10 mouse cellular contexts compared by ENCODE assay signal in genomic region chr11:90356495-90357304, GRCm38 (mm10). TPM values are rescaled to one million over a fixed set of nuclear protein-coding genes. Genes with fewer than 3 reads are reported as not detected.
DNase-seq lines count a peak whose midpoint lies in the region; ATAC-seq lines count a peak whose summit lies in the region.
"Had no signal": no experiment of that assay in that cellular context is flagged by ENCODE, and none has a peak within 500 bp of the region (broad histone marks: within the 10 kb centered on the region; RNA-seq: fewer than 3 reads in every experiment).

No protein-coding gene starts in this region.

- no peaks in the 10 kb centered on the region for H3K36me3 ChIP-seq in hindbrain, embryonic 10.5 days
- no peaks in the 10 kb centered on the region for H3K36me3 ChIP-seq in hindbrain, embryonic 11.5 days (ENCODE audit: control insufficient read depth, insufficient read depth, low read length)
- no peaks in the 10 kb centered on the region for H3K36me3 ChIP-seq in embryonic facial prominence, embryonic 15.5 days
- no peaks in the 10 kb centered on the region for H3K36me3 ChIP-seq in kidney, embryonic 14.5 days (ENCODE audit: control insufficient read depth, insufficient read depth, low read length)
- H3K36me3 ChIP-seq in liver, embryonic 16.5 days (ENCODE audit: control insufficient read depth, insufficient read depth), result no peaks in the 10 kb centered on the region

- H3K4me1 ChIP-seq in hindbrain, embryonic 10.5 days (replicated peaks), result peaks cover 29% of the 10 kb centered on the region
- H3K4me1 ChIP-seq in hindbrain, embryonic 11.5 days (replicated peaks; ENCODE audit: control insufficient read depth, insufficient read depth, low read length), result peaks cover 4% of the 10 kb centered on the region; the same call in 1 of the 2 replicates
- H3K4me1 ChIP-seq in embryonic facial prominence, embryonic 15.5 days, result peaks cover 49% of the 10 kb centered on the region
- peaks cover 25% of the 10 kb centered on the region for H3K4me1 ChIP-seq in kidney, embryonic 14.5 days (ENCODE audit: control insufficient read depth, insufficient read depth, low read length)
- H3K4me1 ChIP-seq in liver, embryonic 16.5 days (ENCODE audit: control insufficient read depth, low read depth, low read length), result peaks cover 17% of the 10 kb centered on the region

- no peaks in the 10 kb centered on the region for H3K9me3 ChIP-seq in hindbrain, embryonic 10.5 days
- H3K9me3 ChIP-seq in hindbrain, embryonic 11.5 days (ENCODE audit: control insufficient read depth, low read length), result no peaks in the 10 kb centered on the region
- H3K9me3 ChIP-seq in embryonic facial prominence, embryonic 15.5 days (replicated peaks), result no peaks in the 10 kb centered on the region
- H3K9me3 ChIP-seq in kidney, embryonic 14.5 days (ENCODE audit: control insufficient read depth, low read length), result no peaks in the 10 kb centered on the region
- no peaks in the 10 kb centered on the region for H3K9me3 ChIP-seq in liver, embryonic 16.5 days (replicated peaks; ENCODE audit: control insufficient read depth, low read length)

- no peak overlapping the region for H3K9ac ChIP-seq in hindbrain, embryonic 11.5 days (ENCODE audit: low read depth, low read length)
- no peak overlapping the region for H3K9ac ChIP-seq in embryonic facial prominence, embryonic 15.5 days
- no peak overlapping the region for H3K9ac ChIP-seq in kidney, embryonic 14.5 days (ENCODE audit: low read depth, low read length)
- H3K9ac ChIP-seq in liver, embryonic 16.5 days (ENCODE audit: low read depth, low read length), result no peak overlapping the region; the same call in 1 of the 2 replicates

- no peak for DNase-seq in hindbrain, embryonic 10.5 days (ENCODE audit: low spot score)
- DNase-seq in hindbrain, embryonic 11.5 days (ENCODE audit: low spot score), result no peak
- DNase-seq in thymus, postnatal 25 days, result no peak
- no peak for DNase-seq in cerebellum, postnatal 10 days
- DNase-seq: cerebellum, adult 8-10 months; midbrain, embryonic 14.5 days had no signal

- no peak for ATAC-seq in hindbrain, embryonic 11.5 days (ENCODE audit: low FRiP score)
- no peak for ATAC-seq in embryonic facial prominence, embryonic 15.5 days (ENCODE audit: insufficient number of reproducible peaks, low FRiP score, low TSS enrichment, low read depth)
- peak; percentile 62; the same call in 1 of the 2 replicates for ATAC-seq in kidney, embryonic 14.5 days (ENCODE audit: low FRiP score, low TSS enrichment)
- ATAC-seq in liver, embryonic 16.5 days (ENCODE audit: low read depth), result peak; percentile 61
- ATAC-seq in monocyte, adult 5-6 weeks (replicated peaks; ENCODE audit: insufficient number of reproducible peaks, low FRiP score, low TSS enrichment, poor library complexity, severe bottlenecking), result no peak

- H3K27me3 ChIP-seq in hindbrain, embryonic 10.5 days (ENCODE audit: insufficient read depth, poor library complexity, severe bottlenecking), result no peaks in the 10 kb centered on the region
- H3K27me3 ChIP-seq in hindbrain, embryonic 11.5 days (ENCODE audit: control insufficient read depth, insufficient read depth, low read length), result no peaks in the 10 kb centered on the region
- H3K27me3 ChIP-seq in embryonic facial prominence, embryonic 15.5 days, result no peaks in the 10 kb centered on the region
- H3K27me3 ChIP-seq in kidney, embryonic 14.5 days (ENCODE audit: control insufficient read depth, insufficient read depth, low read length), result no peaks in the 10 kb centered on the region
- no peaks in the 10 kb centered on the region for H3K27me3 ChIP-seq in liver, embryonic 16.5 days (ENCODE audit: control insufficient read depth, insufficient read depth, low read depth, low read length)

- H3K4me3 ChIP-seq in hindbrain, embryonic 10.5 days, result no peak overlapping the region
- H3K4me3 ChIP-seq in hindbrain, embryonic 11.5 days (ENCODE audit: low read depth, low read length), result no peak overlapping the region
- H3K4me3 ChIP-seq in embryonic facial prominence, embryonic 15.5 days (replicated peaks), result no peak overlapping the region
- H3K4me3 ChIP-seq in kidney, embryonic 14.5 days (ENCODE audit: low read length), result no peak overlapping the region
- H3K4me3 ChIP-seq in liver, embryonic 16.5 days (ENCODE audit: low read depth, low read length), result no peak overlapping the region

- no peak overlapping the region for H3K4me2 ChIP-seq in hindbrain, embryonic 11.5 days (replicated peaks; ENCODE audit: low read depth, low read length)
- no peak overlapping the region for H3K4me2 ChIP-seq in embryonic facial prominence, embryonic 15.5 days (replicated peaks)
- no peak overlapping the region for H3K4me2 ChIP-seq in kidney, embryonic 14.5 days (replicated peaks; ENCODE audit: low read depth, low read length)
- H3K4me2 ChIP-seq in liver, embryonic 16.5 days (ENCODE audit: low read depth, low read length), result 0 out of 2 replicates have a peak overlapping the region, but pooled peaks have one; percentile 5

- peak overlapping the region; percentile 57; the same call in 1 of the 2 replicates for H3K27ac ChIP-seq in hindbrain, embryonic 10.5 days
- H3K27ac ChIP-seq in hindbrain, embryonic 11.5 days (ENCODE audit: low read depth, low read length), result no peak overlapping the region
- 0 out of 2 replicates have a peak overlapping the region, but pooled peaks have one; percentile 1 for H3K27ac ChIP-seq in embryonic facial prominence, embryonic 15.5 days (replicated peaks)
- H3K27ac ChIP-seq in kidney, embryonic 14.5 days (ENCODE audit: low read depth, low read length), result no peak overlapping the region; the same call in 1 of the 2 replicates
- peak overlapping the region; percentile 67 for H3K27ac ChIP-seq in liver, embryonic 16.5 days (ENCODE audit: low read length)

- WGBS in hindbrain, embryonic 10.5 days, result 26% methylated on average over 9 of the region's 9 CpGs
- 27% methylated on average over 9 of the region's 9 CpGs for WGBS in hindbrain, embryonic 11.5 days
- WGBS in embryonic facial prominence, embryonic 15.5 days, result 30% methylated on average over 9 of the region's 9 CpGs
- 13% methylated on average over 8 of the region's 9 CpGs for WGBS in kidney, embryonic 14.5 days
- 34% methylated on average over 9 of the region's 9 CpGs for WGBS in liver, embryonic 16.5 days (ENCODE audit: insufficient replicate concordance)

RNA-seq across cellular contexts. Expression of gene Hlf, which starts 34.0 kb away (rescaled TPM):
- polyA plus RNA-seq in hindbrain, embryonic 10.5 days (2016; fragmentation: Nextera tagmentation; extraction: Ambion mirVana), result 1.0 and 1.9 TPM in 2 replicates
- 1.2 and 1.4 TPM in 2 replicates for polyA plus RNA-seq in hindbrain, embryonic 11.5 days (2014; fragmentation: Nextera tagmentation; extraction: Ambion mirVana)
- polyA plus RNA-seq in embryonic facial prominence, embryonic 15.5 days (2015; fragmentation: Nextera tagmentation; extraction: Ambion mirVana), result 10.0 and 10.4 TPM in 2 replicates
- polyA plus RNA-seq in kidney, embryonic 14.5 days (2014; fragmentation: Nextera tagmentation; extraction: Ambion mirVana), result 1.5 and 1.7 TPM in 2 replicates
- polyA plus RNA-seq in liver, embryonic 16.5 days (2015; fragmentation: Nextera tagmentation; extraction: Ambion mirVana), result 6.0 and 7.1 TPM in 2 replicates
- total RNA-seq in monocyte, adult 5-6 weeks (2017), result 1.7 TPM in 1 of 3 replicates, not detected in the others

Comparison
In these comparisons a context has a peak if more than half of its experiments do, and no peak if none do; other contexts are left out.
1. H3K27ac ChIP-seq: peak in hindbrain, embryonic 10.5 days (single experiment), embryonic facial prominence, embryonic 15.5 days (single experiment) and liver, embryonic 16.5 days (single experiment); none in hindbrain, embryonic 11.5 days (single experiment) and kidney, embryonic 14.5 days (single experiment).
2. ATAC-seq: peak in kidney, embryonic 14.5 days (single experiment) and liver, embryonic 16.5 days (single experiment); none in hindbrain, embryonic 11.5 days (single experiment), embryonic facial prominence, embryonic 15.5 days (single experiment) and monocyte, adult 5-6 weeks (single experiment).